Mouse (Mus musculus) heart, postnatal 0 days (tissue): ENCODE results near the gene Mlh1. TPM values are rescaled to one million over a fixed set of nuclear protein-coding genes. Genes with fewer than 3 reads are reported as not detected.

ENCODE experiments used
- ATAC-seq: fragments of 200-750 bp; cut with Nextera tagmentation; 2 replicates; pipeline ENCODE4 v1.8.0; 2017; ENCODE audit warnings: low read depth, moderate number of reproducible peaks, moderate library complexity; ENCODE audit not compliant: insufficient read depth
- DNase-seq: peaks from one replicate; pipeline ENCODE4 v3.0.0-alpha.2; 2016; ENCODE audit warnings: low spot score
- H3K27ac ChIP-seq: fragments of 300-500 bp; sonication (generic); 2 replicates; pipeline ENCODE4 v1.5.1; 2014; ENCODE audit warnings: low read depth, mild to moderate bottlenecking
- H3K27me3 ChIP-seq: fragments of 300-500 bp; sonication (generic); 2 replicates; pipeline ENCODE4 v1.6.1; 2014; ENCODE audit warnings: low read length, mixed read lengths; ENCODE audit not compliant: control insufficient read depth, insufficient read depth
- H3K36me3 ChIP-seq: fragments of 300-500 bp; sonication (generic); replicated peaks from 2 replicates; pipeline ENCODE4 v1.6.1; 2014; ENCODE audit warnings: low read length, mixed read lengths; ENCODE audit not compliant: control insufficient read depth, insufficient read depth
- H3K4me1 ChIP-seq: fragments of 300-500 bp; sonication (generic); 2 replicates; pipeline ENCODE4 v1.6.1; 2014; ENCODE audit warnings: antibody characterized with exemption; ENCODE audit not compliant: control insufficient read depth, insufficient read depth
- H3K4me2 ChIP-seq: fragments of 300-500 bp; sonication (generic); 2 replicates; pipeline ENCODE4 v1.6.1; 2014; ENCODE audit warnings: low read depth, mild to moderate bottlenecking, low read length, moderate library complexity
- H3K4me3 ChIP-seq: fragments of 300-500 bp; sonication (generic); 2 replicates; pipeline ENCODE4 v1.5.1; 2014; ENCODE audit warnings: low read depth, low read length
- H3K9ac ChIP-seq: fragments of 300-500 bp; sonication (generic); replicated peaks from 2 replicates; pipeline ENCODE4 v1.6.1; 2014; ENCODE audit warnings: low read depth, low read length, mixed read lengths
- H3K9me3 ChIP-seq: fragments of 300-500 bp; sonication (generic); replicated peaks from 2 replicates; pipeline ENCODE4 v1.6.1; 2016; ENCODE audit warnings: low read length; ENCODE audit not compliant: control insufficient read depth
- CTCF ChIP-seq: IDR thresholded peaks from 2 replicates; pipeline ENCODE4 v1.5.1; 2016; ENCODE audit warnings: antibody characterized with exemption, control low read depth, low read depth
- EP300 ChIP-seq: IDR thresholded peaks from 2 replicates; pipeline ENCODE4 v1.6.1; 2016; ENCODE audit warnings: antibody characterized with exemption, low read depth
- WGBS: fragments of 180-500 bp; shearing (Covaris S2); extraction: QIAGEN DNeasy Blood & Tissue Kit; methylation state at CpG from one replicate; pipeline ENCODE4 v1.1.7; 2014; 5-methylcytosine and 5-hydroxymethylcytosine counted together
- polyA plus RNA-seq: library from polyadenylated mRNA; unstranded; fragments of >200 nt; fragmentation: Nextera tagmentation; extraction: Ambion mirVana; gene quantifications from 2 replicates; pipeline ENCODE4 v1.2.1, GENCODE M21; 2015
- total RNA-seq: library from RNA; depleted of rRNA; stranded (reverse); fragments of >200 nt; gene quantifications from 2 replicates; pipeline ENCODE4 v1.2.3, GENCODE M21; 2014; ENCODE audit warnings: low replicate concordance

Mlh1 gene
- total and polyA plus RNA-seq, 2 experiments from 2014 or later: 18.4 to 19.7 TPM

DNA sequence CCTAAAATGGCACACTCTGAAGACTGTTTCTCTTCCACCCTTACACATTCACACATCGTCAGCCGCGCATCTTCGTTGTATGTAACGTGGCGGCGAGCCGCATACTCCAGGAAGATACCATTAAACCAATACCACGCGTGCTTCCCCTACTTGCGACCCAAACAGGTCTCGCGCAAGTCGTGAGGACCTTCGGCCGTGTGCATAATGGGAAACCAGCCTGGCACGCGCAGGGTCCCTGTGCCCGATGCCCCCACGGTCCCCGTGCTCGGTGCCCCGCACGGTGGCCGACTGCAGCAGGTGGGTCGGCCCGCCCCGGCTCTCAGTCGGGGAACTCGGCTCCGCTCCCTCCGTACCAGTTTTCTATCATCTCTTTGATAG is 546 bp downstream of the Mlh1 start:
- no peaks in the 10 kb centered on the region for H3K9me3 ChIP-seq
- peak overlapping the region; percentile 82 for H3K9ac ChIP-seq
- H3K4me1 ChIP-seq: peaks cover 32% of the 10 kb centered on the region
- TF ChIP-seq CTCF (no peak), EP300 (no peak)
- peak; percentile 57 for DNase-seq
- H3K4me3 ChIP-seq: peak overlapping the region; percentile 87
- no peaks in the 10 kb centered on the region for H3K27me3 ChIP-seq
- peak overlapping the region; percentile 94 for H3K27ac ChIP-seq
- ATAC-seq: peak; percentile 42
- 1% methylated on average over 32 of the region's 32 CpGs for WGBS
- peaks cover 13% of the 10 kb centered on the region for H3K36me3 ChIP-seq
- H3K4me2 ChIP-seq: peak overlapping the region; percentile 76

GRCm38 (mm10) chr9:111270606-111271005 is 985 bp downstream of the Mlh1 start:
- peak overlapping the region; percentile 82 for H3K9ac ChIP-seq
- no peak for ATAC-seq
- H3K4me1 ChIP-seq: peaks cover 28% of the 10 kb centered on the region
- H3K4me3 ChIP-seq: peak overlapping the region; percentile 87
- H3K4me2 ChIP-seq: peak overlapping the region; percentile 76
- H3K9me3 ChIP-seq: no peaks in the 10 kb centered on the region
- peaks cover 13% of the 10 kb centered on the region for H3K36me3 ChIP-seq
- no peaks in the 10 kb centered on the region for H3K27me3 ChIP-seq
- TF ChIP-seq EP300 (no peak), CTCF (no peak)
- peak overlapping the region; percentile 94 for H3K27ac ChIP-seq
- 13% methylated on average over 5 of the region's 5 CpGs for WGBS
- DNase-seq: no peak

DNA sequence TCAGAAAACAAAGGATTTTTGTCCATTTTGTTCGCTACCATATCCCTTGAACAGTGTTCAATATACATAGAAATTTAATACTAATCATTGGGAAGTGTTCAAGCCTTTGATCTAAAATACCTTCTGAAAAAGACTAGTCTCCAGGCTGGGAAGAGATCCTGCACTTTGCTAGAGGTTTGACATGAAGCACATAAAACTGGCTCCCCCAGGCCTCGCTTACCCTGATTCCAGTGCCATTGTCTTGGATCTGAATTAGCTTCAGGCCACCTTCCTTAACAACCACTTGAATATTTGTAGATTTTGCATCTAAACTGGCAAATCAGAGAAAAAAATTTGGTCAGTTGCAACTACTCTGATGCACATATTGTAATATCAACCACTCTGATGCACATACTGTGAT is 3.6 kb downstream of the Mlh1 start:
- H3K4me1 ChIP-seq: peaks cover 6% of the 10 kb centered on the region
- no peak overlapping the region for H3K4me2 ChIP-seq
- TF ChIP-seq CTCF (no peak), EP300 (no peak)
- no peak overlapping the region for H3K27ac ChIP-seq
- H3K36me3 ChIP-seq: peaks cover 35% of the 10 kb centered on the region
- no peaks in the 10 kb centered on the region for H3K9me3 ChIP-seq
- H3K9ac ChIP-seq: no peak overlapping the region
- DNase-seq: no peak
- no peak overlapping the region for H3K4me3 ChIP-seq
- 100% methylated on average over 2 of the region's 2 CpGs for WGBS
- ATAC-seq: no peak
- H3K27me3 ChIP-seq: no peaks in the 10 kb centered on the region

GRCm38 (mm10) chr9:111261356-111261755 is 10.2 kb downstream of the Mlh1 start:
- 92% methylated on average over 4 of the region's 4 CpGs for WGBS
- no peak overlapping the region for H3K4me3 ChIP-seq
- DNase-seq (no peak), ATAC-seq (no peak)
- H3K4me2 ChIP-seq: no peak overlapping the region
- no peaks in the 10 kb centered on the region for H3K9me3 ChIP-seq
- H3K27ac ChIP-seq: no peak overlapping the region
- H3K9ac ChIP-seq: no peak overlapping the region
- no peak for TF ChIP-seq CTCF
- TF ChIP-seq EP300: no peak
- no peaks in the 10 kb centered on the region for H3K27me3 ChIP-seq
- no peaks in the 10 kb centered on the region for H3K4me1 ChIP-seq
- peaks cover 73% of the 10 kb centered on the region for H3K36me3 ChIP-seq

DNA sequence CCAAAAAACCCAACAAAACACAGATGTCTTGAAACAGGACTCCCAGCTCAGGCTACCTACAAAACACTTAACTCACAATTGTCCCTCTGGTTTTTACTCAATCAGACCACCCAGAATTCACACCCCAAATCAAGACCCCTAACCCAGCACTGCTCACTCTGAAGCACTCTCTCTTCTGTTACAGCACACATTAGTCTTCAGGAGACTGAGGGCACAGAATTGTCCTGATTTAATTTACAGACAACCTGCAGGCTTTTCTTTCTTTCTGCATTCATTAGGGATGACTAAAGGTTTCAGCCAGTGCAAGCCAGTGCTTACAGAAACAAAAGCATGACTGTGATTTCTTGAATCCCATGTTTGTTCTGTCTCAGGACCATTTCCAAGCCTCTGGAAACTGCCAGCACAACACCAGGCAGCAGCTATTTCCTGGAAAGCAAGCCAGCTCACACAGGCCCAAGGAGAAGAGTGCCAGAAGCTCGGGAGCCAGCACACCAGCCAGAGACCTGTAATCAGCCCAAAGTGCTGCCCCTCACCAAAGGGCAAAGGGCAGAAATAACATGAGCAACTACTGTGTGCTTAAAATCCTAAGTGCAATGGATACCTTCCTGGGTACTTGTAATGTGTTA is 11.1 kb downstream of the Mlh1 start:
- Histone ChIP-seq H3K9ac (no peak overlapping the region), H3K27me3 (no peaks in the 10 kb centered on the region), H3K4me3 (no peak overlapping the region), H3K4me1 (no peaks in the 10 kb centered on the region), H3K9me3 (no peaks in the 10 kb centered on the region), H3K27ac (0 out of 2 replicates have a peak overlapping the region, but pooled peaks have one; percentile 1), H3K4me2 (no peak overlapping the region), H3K36me3 (peaks cover 75% of the 10 kb centered on the region)
- 0 out of 2 replicates have a peak, but pooled peaks have one; percentile 51 for ATAC-seq
- DNase-seq: no peak
- WGBS: 21% methylated on average over 1 of the region's 1 CpGs
- TF ChIP-seq EP300 (no peak), CTCF (no peak)
